Mouse (Mus musculus) ovary, postnatal 36 days (tissue): ENCODE measurements around the gene Isoc2a.
A peak's percentile ranks its signal among the peaks of the same experiment; 100 is the strongest.

ENCODE experiments used
- DNase-seq: peaks from one replicate; pipeline ENCODE4 v3.0.0; 2022; ENCODE audit warnings: low spot score, mixed read lengths

The Isoc2a gene

GRCm38 (mm10) chr7:4940068-4940479, 63.1 kb downstream of the Isoc2a start:
- peak; percentile 71 for DNase-seq

GRCm38 (mm10) chr7:4942673-4943072, 65.7 kb downstream of the Isoc2a start:
- no peak for DNase-seq

- peak; percentile 88 for DNase-seq
Measured at GRCm38 (mm10) chr7:4943223-4943815, 66.4 kb downstream of the Isoc2a start.
